Mouse (Mus musculus) Muller cell, postnatal 12 days (primary cell): ENCODE measurements around the gene Olfr1189.
"Not testable (repeated sequence)": the region's sequence is repeated elsewhere in the genome, so short reads cannot be mapped to it uniquely, and the experiment has no call there.

Experiments used
- DNase-seq: peaks from one replicate; pipeline ENCODE4 v3.0.0-alpha.2; 2015; ENCODE audit errors: inconsistent ontology term

The Olfr1189 gene

GRCm38 (mm10) chr2:88586154-88586553 lies at the start of gene Olfr1189:
TSS of gene Olfr1189 (plus strand) at chr2:88586454.
- DNase-seq: no peak

- no peak for DNase-seq
These were observed 29.6 kb upstream of the Olfr1189 start, which contains the start of gene Olfr1188 for GRCm38 (mm10) chr2:88556635-88557034. TSS of gene Olfr1188 (plus strand) at chr2:88556935.

- not testable (repeated sequence) for DNase-seq
These were observed 13.6 kb upstream of the Olfr1189 start for GRCm38 (mm10) chr2:88572696-88573095.

- DNase-seq: not testable (repeated sequence)
These were observed 54.0 kb downstream of the Olfr1189 start, which contains the start of gene Olfr1191-ps1 for GRCm38 (mm10) chr2:88640242-88640641. TSS of gene Olfr1191-ps1 (plus strand) at chr2:88640542.
